Mouse (Mus musculus): ENCODE measurements at regions not wholly inside any gene's neighbourhood (a gene's known extent, or its start where the extent isn't known, plus 50 kb on each side); places are given as distances from the start of the nearest gene placed in this dataset.

DNA sequence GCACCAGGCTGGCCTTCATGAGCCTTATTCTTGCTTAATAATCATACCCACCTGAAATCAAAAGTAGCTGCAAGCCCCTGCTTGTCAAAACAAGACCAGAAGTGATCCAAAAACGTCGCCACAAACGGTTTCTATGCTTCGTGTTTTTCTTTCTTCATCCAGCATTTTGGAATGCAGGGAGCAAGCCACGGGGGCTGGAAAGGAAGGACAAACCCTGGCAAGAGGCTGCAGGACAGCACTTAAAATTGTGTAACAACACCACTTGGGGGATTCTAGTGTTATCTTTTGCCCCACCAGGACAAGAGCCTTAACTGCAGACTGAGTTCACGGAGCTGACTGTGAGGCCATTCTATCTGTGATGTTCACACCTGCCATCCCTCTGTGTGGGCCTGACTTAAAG, 120.5 kb upstream of the Dyrk2 start:
- intact Hi-C loops (cut with DNase I): no loop called here
- peak; percentile 9 to 31 for DNase-seq

DNA sequence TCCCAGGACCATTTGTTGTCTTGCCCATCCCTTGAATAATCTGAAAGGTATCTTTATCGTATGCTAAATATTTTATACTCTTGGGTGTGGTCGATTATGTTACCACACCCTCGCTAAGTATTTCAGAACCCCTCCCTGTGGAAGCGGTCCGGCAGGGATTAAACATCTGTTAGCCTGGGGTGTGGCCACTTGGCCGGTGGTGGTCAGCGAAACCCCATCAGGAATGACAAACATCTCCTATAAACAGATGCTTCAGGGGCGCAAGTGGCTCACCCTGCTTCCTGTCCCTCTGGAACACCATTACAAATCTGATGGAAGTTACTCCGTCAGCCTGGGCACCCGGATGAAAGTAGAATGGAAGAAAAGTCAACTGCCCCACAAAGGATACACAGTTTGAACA, 119.8 kb upstream of the Dyrk2 start:
- intact Hi-C loops (cut with DNase I): no loop called here
- no peak for DNase-seq

DNA sequence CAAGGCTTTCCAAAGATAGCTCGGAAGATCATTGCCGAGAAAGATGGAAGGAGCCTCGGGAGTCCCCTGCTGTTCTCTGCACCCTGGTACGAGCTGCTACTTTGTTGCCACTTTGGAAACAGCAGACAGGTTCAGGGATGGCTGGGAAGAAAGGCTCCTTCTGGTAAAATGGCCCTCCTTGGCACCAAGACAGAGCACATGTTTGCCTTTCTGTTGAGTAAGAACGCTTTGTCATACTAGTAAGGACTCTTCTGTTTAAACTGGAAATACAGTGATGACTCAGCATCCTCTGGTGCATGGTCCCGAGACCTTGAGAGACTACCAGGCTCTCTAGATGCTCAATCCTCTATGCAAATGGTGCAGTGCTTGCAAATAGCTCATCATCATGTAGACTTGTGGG, 118.2 kb upstream of the Dyrk2 start:
- no peak for DNase-seq
- intact Hi-C loops (cut with DNase I): no loop called here

- DNase-seq: no peak
- intact Hi-C loops (cut with DNase I): no loop called here
Observed at GRCm38 (mm10) chr10:118984580-118984979, 114.6 kb upstream of the Dyrk2 start.

GRCm38 (mm10) chr10:118981446-118981845, 111.4 kb upstream of the Dyrk2 start:
- intact Hi-C loops (cut with DNase I): no loop called here
- no peak for DNase-seq

DNA sequence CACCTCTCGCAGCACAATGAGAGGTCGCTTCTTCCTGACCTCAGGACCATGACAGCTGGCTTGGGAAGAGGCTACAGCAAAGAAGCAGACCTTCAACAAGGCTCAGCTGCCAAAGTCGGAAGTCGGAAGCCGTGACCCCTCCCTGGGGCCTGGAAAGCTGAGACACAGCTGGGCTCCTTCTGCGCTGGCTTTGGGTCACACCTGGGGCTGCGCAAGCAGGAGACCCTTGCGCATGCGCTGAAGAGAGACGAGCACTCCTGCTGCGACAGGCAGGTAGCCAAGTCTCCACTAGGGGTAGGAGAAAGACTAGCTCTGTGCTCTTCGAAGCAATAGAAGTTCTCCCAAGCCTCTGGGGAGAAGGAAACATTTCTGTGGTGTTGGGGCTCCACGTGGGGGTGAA, 109.3 kb upstream of the Dyrk2 start:
- intact Hi-C loops (cut with DNase I): no loop called here
- DNase-seq: no peak

DNA sequence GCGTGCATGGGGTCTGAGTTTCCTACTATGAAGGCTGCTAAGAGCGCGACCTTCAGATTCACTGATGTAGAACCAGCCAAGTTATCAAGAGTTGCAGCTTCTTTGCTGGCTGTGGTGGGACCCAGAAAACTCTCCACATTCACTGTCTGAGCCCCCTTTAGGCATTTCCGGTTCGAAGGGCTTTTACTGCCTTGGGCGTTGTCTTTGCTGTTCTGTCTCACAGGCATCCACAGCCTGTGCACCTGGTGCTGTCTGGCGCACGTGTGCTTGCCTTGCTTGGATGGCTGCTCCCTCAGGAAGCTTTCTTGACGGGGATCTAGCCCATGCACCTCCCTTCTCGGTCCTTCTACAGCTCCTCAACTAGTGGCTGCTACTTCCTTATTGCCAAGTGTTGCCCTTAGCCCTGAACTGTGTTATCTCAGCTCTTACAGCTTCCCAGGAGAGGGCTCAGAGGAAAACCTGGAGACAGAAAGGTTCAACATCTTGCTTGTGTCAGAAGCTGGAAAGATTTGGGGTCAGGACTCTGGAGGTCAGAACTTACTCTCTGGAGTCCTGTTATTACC, 108.3 kb upstream of the Dyrk2 start:
- intact Hi-C loops (cut with DNase I): no loop called here
- no peak for DNase-seq

GRCm38 (mm10) chr10:118976447-118976846, 106.4 kb upstream of the Dyrk2 start:
- intact Hi-C loops (cut with DNase I): no loop called here
- DNase-seq: no peak

- no peak for DNase-seq
Observed at GRCm38 (mm10) chr10:118975772-118976171, 105.8 kb upstream of the Dyrk2 start.

GRCm38 (mm10) chr10:118973324-118973723, 103.3 kb upstream of the Dyrk2 start:
- DNase-seq: no peak
- intact Hi-C loops (cut with DNase I): no loop called here

More at GRCm38 (mm10) chr10:118975772-118976171, 105.8 kb upstream of the Dyrk2 start:
- intact Hi-C loops (cut with DNase I): no loop called here

DNA sequence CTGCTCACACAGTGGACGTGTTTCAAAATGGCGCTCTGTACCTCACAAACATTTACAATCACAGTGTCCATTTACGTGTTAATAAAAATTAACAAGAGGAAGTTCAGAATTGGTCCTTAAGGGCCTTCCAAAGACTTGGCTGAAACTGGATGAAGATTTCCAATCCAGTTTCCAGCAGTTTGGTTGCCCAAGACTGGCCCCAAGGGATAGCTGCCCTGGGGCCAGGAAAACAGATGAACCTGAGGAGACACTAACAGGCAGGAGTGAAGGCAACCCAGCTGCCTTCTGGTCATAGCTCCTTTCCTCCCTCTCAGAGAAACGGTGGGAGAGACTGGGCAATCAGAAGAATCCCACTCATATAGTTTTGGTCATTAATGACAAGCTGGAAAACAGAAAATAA, 102.6 kb upstream of the Dyrk2 start:
- intact Hi-C loops (cut with DNase I): no loop called here

GRCm38 (mm10) chr10:118970457-118971175, 100.6 kb upstream of the Dyrk2 start:
- DNase-seq: no peak
- intact Hi-C loops (cut with DNase I): no loop called here

More for the DNA sequence above, 102.6 kb upstream of the Dyrk2 start:
- no peak for DNase-seq

DNA sequence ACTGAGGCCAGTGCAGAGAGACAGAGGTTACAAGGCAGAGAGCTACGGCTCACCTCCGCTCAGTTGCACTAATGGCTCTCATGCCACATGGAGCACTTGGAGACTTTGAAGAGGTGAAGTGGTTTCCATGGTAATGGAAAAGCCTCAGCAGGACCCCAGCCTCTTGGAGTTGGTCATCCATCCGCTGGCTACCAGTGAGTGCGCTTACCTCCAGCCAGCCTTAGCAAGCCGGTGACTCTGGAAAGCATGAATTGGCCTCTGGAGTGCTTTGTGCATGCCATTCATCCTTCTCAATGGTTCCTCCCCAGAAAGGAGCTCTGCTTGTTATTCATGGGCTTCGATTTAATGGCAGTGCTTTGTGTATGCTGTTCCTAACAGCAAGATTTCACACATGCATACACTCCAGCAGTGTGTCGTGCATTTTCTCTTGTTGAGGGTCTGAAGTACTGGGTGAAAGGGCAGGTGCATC, 91.7 kb upstream of the Dyrk2 start:
- no peak for DNase-seq
- intact Hi-C loops (cut with DNase I): no loop called here

- intact Hi-C loops (cut with DNase I): no loop called here
- no peak for DNase-seq
Observed at GRCm38 (mm10) chr10:118960076-118960475, 90.1 kb upstream of the Dyrk2 start.

- intact Hi-C loops (cut with DNase I): no loop called here
- DNase-seq: no peak
Observed at GRCm38 (mm10) chr10:118959623-118960022, 89.6 kb upstream of the Dyrk2 start.

DNA sequence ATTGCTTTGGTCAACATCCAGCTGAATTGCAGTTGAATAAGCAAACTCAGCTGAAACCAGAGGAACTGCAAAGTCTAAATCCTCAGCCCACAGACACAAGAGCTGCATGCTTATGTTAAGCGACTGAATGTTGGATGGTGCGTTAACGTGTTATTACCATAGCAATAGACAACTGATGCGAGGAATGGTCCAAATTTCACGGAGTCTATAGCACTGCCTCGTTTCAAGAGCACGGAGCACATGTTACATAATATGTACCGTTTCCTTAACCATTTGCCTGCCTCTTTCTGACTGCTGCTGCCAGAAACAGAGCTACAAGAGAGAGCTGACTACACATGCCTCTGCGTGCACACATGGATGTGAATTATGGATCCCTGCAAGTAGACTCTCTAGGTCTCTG, 86.3 kb upstream of the Dyrk2 start:
- intact Hi-C loops (cut with DNase I): no loop called here
- DNase-seq: no peak

- intact Hi-C loops (cut with DNase I): no loop called here
- no peak for DNase-seq
Observed at GRCm38 (mm10) chr10:118953440-118953839, 83.4 kb upstream of the Dyrk2 start.

DNA sequence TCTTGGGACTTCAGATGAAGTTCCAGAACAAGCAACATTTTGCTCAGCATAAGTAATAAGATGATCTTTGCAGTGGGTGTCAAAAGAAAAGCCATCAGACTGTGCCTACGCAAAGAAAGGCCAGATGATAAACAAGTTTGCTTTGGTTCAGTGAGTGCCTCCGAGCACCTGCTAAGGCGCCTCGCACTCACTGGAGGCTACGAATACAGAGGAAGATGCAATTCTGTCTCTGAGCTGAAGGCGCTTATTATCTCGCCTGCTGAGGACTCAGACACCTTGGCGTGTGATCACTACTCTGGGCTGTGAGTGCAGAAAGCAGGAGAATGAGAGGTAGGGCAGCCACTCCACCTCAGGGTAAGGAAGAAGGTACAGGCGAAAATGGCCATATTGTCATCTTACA, 82.7 kb upstream of the Dyrk2 start:
- intact Hi-C loops (cut with DNase I): no loop called here
- no peak for DNase-seq

DNA sequence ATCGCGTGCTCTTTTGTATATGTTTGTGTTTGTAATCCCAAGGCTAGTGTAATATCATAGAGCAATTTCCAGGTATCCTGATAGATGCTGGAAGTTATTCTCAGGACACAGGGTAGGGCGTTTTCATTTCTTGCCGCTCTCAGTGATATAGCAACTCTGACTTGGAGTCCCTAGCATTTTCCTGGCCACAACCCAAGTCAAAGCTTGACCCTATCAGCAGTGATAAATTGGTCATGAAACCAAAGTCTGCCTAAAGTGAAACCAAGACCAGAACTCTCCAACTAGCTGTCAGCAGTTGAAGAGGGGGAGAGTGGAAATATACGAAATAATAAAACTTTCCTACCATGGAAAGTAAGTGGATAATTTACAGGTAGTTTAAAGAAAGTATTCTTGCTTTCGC, 77.7 kb upstream of the Dyrk2 start:
- intact Hi-C loops (cut with DNase I): no loop called here
- DNase-seq: peak; percentile 27 to 29

DNA sequence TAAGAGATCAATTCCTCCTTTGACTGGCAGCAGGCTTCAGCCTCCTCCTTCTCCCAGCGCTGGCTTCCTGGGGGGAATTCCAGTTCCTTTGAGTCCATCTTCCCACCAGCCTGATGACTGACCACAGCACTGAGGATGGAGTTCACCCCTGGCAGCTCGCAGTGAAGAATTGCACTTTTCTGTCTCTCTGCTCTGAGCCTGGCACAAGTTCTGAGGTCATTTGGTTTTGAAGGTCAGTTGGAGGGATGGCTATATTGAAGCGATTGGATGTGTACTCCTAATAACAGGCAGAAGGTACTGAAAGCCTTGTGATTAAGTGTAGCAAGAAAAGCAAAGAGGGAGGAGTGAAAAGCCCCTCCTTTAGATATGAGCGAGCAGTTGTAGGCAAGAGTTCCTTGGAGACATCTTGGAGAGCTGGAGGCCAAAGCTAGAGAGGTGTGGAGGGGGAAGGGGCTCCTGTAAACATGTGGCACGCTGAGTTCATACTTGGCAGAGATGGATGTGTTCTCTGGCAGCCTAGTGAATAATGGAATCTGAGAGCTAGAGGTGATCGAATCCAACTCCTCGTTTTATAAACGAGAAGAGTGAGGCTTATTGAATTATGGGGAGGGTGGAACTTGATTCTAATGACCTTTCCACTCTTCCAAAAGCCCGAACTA, 77.1 kb upstream of the Dyrk2 start:
- intact Hi-C loops (cut with DNase I): no loop called here
- DNase-seq: peak in 1 of 2 experiments; percentile 9

- DNase-seq: no peak
- intact Hi-C loops (cut with DNase I): no loop called here
Observed at GRCm38 (mm10) chr10:118927316-118927715, 57.3 kb upstream of the Dyrk2 start.
